Mouse (Mus musculus) c-Kit-positive CD71-positive TER-119-negative erythroid progenitor cells, embryonic 14.5 days (primary cell): ENCODE results near the gene Kcna6.
A peak's percentile ranks its signal among the peaks of the same experiment; 100 is the strongest.

ENCODE experiments used
- DNase-seq: peaks from one replicate; pipeline ENCODE4 v3.0.0-alpha.2; 2013; ENCODE audit warnings: low read depth

The Kcna6 gene

GRCm38 (mm10) chr6:126735806-126736205 is 4.7 kb downstream of the Kcna6 start:
- DNase-seq = no peak

GRCm38 (mm10) chr6:126732645-126733044 is 7.8 kb downstream of the Kcna6 start:
- no peak for DNase-seq

- no peak for DNase-seq
Observed at GRCm38 (mm10) chr6:126728803-126729202, 11.7 kb downstream of the Kcna6 start.

GRCm38 (mm10) chr6:126718423-126719087 is 21.9 kb downstream of the Kcna6 start:
- no peak for DNase-seq

GRCm38 (mm10) chr6:126712531-126712930 is 27.9 kb downstream of the Kcna6 start:
- DNase-seq = no peak

GRCm38 (mm10) chr6:126705936-126706335 is 34.5 kb downstream of the Kcna6 start:
- no peak for DNase-seq

GRCm38 (mm10) chr6:126704430-126704829 is 36.0 kb downstream of the Kcna6 start:
- DNase-seq = peak; percentile 2

GRCm38 (mm10) chr6:126702116-126702515 is 38.4 kb downstream of the Kcna6 start:
- DNase-seq = peak; percentile 13

- DNase-seq = no peak
Observed at GRCm38 (mm10) chr6:126701196-126701595, 39.3 kb downstream of the Kcna6 start.

GRCm38 (mm10) chr6:126699995-126700394 is 40.5 kb downstream of the Kcna6 start:
- DNase-seq = no peak

GRCm38 (mm10) chr6:126687120-126687519 is 53.4 kb downstream of the Kcna6 start:
- DNase-seq = no peak

- DNase-seq = no peak
Observed at GRCm38 (mm10) chr6:126685135-126685534, 55.3 kb downstream of the Kcna6 start.

GRCm38 (mm10) chr6:126678961-126679360 is 61.5 kb downstream of the Kcna6 start:
- no peak for DNase-seq

GRCm38 (mm10) chr6:126667001-126667400 is 73.5 kb downstream of the Kcna6 start:
- no peak for DNase-seq

- DNase-seq = no peak
Observed at GRCm38 (mm10) chr6:126666091-126666490, 74.4 kb downstream of the Kcna6 start.

- DNase-seq = no peak
Observed at GRCm38 (mm10) chr6:126664569-126664968, 75.9 kb downstream of the Kcna6 start.
